Mouse (Mus musculus) kidney, adult 9 months (tissue): Measurements from ENCODE around the gene Steap2.

Experiments
- DNase-seq: peaks from one replicate; pipeline ENCODE4 v3.0.0; 2022

Gene Steap2

GRCm38 (mm10) chr5:5663655-5664370, 30.6 kb downstream of the Steap2 start, which contains the start of gene Cfap69:
Gene Cfap69 (minus strand): TSS chr5:5664239.
- DNase-seq, result peak; percentile 70

GRCm38 (mm10) chr5:5663057-5663456, 31.3 kb downstream of the Steap2 start:
- no peak for DNase-seq

GRCm38 (mm10) chr5:5658680-5659079, 35.7 kb downstream of the Steap2 start:
- DNase-seq, result no peak

GRCm38 (mm10) chr5:5657932-5658331, 36.4 kb downstream of the Steap2 start:
- DNase-seq, result no peak

- DNase-seq, result no peak
These were observed 45.4 kb downstream of the Steap2 start for GRCm38 (mm10) chr5:5648817-5649569.

GRCm38 (mm10) chr5:5646173-5646572, 48.2 kb downstream of the Steap2 start:
- DNase-seq, result peak; percentile 40

- DNase-seq, result no peak
These were observed 55.9 kb downstream of the Steap2 start for GRCm38 (mm10) chr5:5638496-5638895.

DNA sequence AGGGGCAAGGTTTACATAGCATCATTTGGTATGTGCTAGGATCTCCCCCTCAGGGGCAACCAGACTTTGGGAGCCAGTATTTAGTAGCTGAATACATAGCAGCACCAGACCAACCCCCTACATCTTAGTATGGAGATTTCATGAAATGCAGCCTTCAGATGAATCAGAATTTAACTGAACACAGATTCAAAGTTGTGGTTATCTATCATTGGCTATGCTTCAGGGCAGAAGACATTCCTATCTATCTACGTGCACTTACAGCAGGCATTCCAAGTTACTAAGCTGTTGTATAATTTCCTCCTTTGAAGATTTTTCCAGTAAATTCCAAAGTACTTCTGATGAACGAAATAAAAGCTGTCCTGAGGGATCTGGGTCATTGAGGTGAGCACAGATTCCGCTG, 68.9 kb downstream of the Steap2 start:
- no peak for DNase-seq

DNA sequence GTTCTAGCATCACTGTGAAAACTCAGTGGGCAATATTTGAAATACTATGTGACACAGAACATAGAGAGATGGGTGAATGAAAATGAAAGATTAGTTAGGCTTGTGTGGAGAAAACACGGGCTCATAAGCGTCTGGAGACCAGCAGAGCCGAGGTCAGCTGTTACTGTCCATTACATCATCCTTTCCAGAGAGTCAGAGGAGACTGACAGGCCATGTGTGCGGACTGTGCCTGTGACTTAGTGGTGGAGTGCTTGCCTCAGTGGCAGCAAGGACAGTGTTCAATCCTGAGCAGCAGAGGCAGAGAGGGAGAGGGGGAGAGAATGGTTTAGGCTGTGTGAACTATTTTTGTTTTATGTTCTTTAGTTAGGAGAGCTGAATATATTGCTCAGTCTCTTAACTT, 76.0 kb downstream of the Steap2 start:
- no peak for DNase-seq
